Mouse (Mus musculus) E14TG2a.4 (cell line): ENCODE results near the gene 3110040M04Rik.
"Not testable (repeated sequence)": the region's sequence is repeated elsewhere in the genome, so short reads cannot be mapped to it uniquely, and the experiment has no call there.

Experiments used
- CTCF ChIP-seq: conservative IDR thresholded peaks from 2 replicates; pipeline ENCODE4 v1.5.1; 2014; ENCODE audit warnings: low read length
- NANOG ChIP-seq: IDR thresholded peaks from 2 replicates; pipeline ENCODE4 v1.6.1; 2014; ENCODE audit warnings: borderline replicate concordance, low read length, mixed read lengths
- POU5F1 ChIP-seq: IDR thresholded peaks from 2 replicates; pipeline ENCODE4 v1.6.1; 2014; ENCODE audit warnings: low read length, borderline replicate concordance

- not testable (repeated sequence) for TF ChIP-seq CTCF, NANOG, POU5F1
Observed at GRCm38 (mm10) chr1:151211666-151212065, 7.7 kb downstream of the 3110040M04Rik start.
